Mouse (Mus musculus) olfactory bulb, adult 2 months (tissue): ENCODE data around the gene Wdr41.

Experiments used
- CTCF ChIP-seq: fragments of 200-500 bp; IDR thresholded peaks from 2 replicates; pipeline ENCODE4 v1.5.1; 2012; ENCODE audit warnings: low read depth, mild to moderate bottlenecking, low read length, moderate library complexity; ENCODE audit not compliant: insufficient read depth
- POLR2A ChIP-seq: fragments of 200-500 bp; IDR thresholded peaks from 2 replicates; pipeline ENCODE4 v1.6.1; 2012; ENCODE audit warnings: mild to moderate bottlenecking, low read depth, low read length, moderate library complexity; ENCODE audit not compliant: insufficient read depth

- TF ChIP-seq CTCF = no peak
- no peak for TF ChIP-seq POLR2A
These were observed 79.7 kb downstream of the Wdr41 start for GRCm38 (mm10) chr13:95055742-95056388.
